Mouse (Mus musculus) monocyte, adult 2 months (primary cell): ENCODE results near the gene Dap.

ENCODE experiments used
- DNase-seq, 2 experiments: peaks; one replicate each; pipeline ENCODE4 v3.0.0; 2022; ENCODE audit warnings: low spot score in 2 of 2, low read depth in 1 of 2

Dap gene

DNA sequence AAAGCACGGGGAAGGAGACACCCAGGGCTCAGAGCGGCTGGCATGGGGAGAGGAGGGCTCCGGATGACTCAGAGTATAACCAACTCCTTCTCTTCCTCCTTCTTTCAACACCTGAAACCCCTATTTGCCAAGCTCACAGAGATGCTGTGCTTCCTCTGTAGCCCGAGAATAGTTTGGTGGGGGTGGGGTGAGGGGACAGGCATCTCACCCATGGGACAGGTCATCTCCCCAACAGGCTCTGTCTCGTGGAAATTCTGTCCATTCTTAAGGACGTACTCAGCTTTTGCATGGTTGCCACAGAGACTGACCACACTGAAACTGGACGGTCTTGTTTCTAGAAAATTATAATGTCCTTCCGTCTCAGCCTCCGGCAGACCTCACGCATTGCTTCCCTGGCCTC lies 37.0 kb downstream of the Dap start:
- no peak for DNase-seq

DNA sequence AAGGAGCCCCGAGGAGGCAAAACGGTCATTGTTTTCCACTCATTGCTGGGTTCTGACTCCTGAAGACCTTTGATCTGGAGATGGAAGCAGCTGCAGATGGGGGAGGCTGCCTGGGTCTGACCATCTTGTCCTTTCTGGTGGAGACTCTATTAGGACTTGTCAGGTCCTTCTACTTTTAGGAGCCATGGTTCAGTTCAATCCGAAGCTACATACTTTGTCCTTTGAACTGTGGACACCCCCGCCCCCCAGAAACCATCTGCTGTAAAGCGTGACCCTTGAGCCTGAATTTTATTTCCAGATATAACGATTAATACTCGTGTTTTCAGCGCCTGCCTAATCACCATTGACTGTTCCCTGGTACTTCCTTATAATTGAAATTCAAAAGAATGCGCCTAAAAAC lies 38.2 kb downstream of the Dap start:
- no peak for DNase-seq

DNA sequence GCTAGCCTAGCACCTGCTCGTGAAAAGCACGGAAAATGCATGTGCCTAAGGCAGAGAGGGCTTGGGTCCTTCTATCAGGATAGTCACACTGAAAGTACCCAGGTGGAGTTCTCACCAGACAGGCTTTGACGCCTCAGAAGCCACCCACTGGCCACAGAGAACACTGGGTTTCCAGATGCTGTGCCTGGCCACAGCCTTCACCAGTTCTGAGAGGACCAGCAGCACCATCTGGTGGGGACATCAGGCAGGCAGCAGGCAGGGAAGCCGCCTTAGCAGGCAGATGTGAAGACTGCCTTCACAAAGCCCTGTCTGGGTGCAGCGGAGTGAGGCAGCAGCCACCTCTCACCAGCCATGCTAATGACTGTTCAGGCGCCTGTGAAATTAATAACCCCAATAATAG lies 40.7 kb downstream of the Dap start:
- DNase-seq, result peak in 1 of 2 experiments; percentile 13

DNA sequence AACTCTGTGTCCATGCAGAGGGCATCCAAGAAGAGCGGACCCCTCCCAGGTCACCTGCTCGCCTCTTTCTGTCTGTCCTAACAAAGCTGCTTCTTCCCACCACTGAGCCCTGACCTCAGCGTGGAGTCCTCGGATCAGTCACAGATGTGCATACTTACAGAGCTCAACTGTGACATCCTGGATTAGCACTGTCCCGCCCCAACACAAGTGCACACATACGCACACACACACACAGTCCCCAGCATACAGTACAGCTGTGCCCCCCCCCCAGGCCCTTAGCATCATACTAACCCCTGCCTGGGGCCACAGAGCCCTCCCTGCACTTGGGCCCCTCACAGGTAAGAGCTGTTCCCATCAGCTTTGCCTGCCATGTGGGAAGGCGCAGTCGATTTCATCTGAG lies 41.3 kb downstream of the Dap start:
- no peak for DNase-seq

DNA sequence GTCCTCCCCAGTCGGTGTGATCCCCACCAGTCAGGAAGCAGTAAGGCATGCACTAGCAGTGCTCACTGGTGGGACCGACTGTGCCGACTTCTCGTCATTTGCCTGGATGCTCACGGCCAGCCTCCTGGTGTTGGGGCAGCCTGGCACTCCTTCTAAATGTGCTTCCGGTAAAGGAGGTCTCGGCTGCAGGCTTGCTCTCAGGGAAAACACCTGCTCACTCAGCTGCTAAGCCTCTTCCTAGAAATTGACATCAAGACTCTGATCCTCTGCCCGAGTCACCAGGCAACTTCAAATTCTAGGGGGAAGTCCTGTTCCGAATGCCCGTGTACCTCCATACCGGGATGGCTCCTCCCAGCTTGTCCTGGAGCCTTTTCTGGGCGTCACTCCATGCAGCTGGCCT lies 41.7 kb downstream of the Dap start:
- DNase-seq, result no peak

DNA sequence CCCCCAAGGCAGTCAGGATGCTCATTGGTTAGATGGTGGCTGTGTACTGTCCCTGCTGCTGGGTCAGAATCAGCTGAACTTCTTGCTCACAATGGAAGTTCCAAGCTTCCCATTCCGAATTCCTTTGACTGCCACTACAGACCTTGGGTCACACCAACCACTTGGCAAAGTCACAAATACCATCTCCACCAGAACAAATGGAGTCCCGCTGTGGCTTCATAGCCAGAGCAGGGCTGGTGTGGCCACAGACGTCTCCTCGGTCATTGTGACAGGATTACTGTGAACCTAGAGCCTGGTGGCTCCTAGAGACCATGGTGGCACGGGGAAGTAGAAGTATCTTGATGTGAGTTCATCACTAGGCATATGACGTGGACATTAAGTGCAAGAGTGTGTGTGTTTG lies 44.0 kb downstream of the Dap start:
- no peak for DNase-seq

DNA sequence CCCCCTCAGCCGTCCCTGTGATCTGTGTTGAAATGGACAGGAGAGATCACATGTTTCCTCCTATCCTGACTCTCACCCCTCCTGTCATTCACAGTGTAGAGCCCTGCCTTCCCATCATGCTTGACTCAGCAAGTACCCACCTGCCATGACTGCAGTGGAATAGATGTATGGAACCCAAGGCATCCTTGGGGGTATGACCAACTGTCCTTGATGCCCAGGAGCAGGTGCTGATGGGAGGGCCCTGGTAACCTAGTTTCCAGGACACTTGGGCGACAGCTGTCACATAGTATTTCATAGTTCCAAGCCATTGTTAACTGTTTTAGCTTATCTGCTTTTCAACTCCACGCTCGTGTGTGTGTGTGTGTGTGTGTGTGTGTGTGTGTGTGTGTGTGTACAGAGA lies 45.4 kb downstream of the Dap start:
- DNase-seq, result no peak

DNA sequence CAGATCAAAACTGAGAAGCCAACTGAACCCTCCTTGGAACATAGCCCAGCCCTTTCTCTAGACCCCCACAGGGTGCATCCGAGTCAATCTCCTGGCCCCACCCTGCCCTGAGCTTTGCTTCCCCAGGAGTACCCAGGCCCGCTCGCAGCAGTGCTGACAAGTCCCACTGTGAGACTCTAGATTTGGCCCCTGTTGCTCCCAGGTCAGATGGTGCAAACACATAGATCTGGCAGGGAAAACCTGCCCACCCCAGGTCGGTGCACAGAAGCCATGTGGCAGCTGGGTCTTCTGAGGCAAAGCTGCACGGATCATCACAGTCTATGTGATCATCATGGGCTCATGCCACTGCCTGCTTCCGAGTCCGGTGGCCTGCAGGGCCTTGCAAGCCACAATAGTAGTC lies 48.6 kb downstream of the Dap start:
- no peak for DNase-seq

DNA sequence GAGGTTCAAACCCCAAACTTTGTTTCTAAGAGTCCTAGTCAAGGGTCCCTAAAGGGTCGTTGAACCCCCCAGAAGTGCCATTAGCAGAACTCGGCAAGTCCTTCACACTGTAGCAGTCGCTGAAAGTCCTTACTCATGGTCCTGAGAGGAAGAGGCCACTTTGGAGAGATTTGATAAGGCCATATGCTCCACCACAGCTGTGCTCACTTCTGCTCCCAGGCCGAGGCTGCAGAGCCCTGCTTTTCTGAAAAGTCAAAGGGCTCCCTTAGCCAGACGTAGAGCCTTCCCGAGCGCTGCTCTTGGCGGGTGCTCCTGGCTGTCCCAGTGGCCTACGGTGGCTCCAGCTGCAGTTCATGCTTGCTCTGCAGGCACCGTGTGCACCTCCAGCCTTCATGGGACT lies 49.4 kb downstream of the Dap start:
- DNase-seq, result no peak

DNA sequence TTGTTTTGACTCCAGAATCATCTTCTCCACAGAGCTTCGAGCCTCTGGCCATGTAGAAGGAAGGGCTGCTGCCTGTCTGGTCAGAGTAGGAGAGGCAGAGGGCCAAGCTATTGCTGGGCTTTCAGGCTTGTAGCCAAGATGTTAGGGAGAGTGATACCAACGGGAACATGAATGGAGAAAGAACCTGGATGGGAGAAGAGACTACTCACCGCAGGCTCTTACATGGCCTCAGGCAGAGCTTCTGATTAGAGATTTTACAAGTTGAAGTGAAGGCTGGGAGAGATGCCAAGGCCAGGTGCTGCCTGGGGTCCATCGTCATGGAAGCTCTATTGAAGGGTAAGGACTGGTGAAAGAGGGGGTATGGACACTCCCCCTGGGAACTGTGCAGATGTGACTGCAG lies 54.0 kb downstream of the Dap start:
- DNase-seq, result no peak

DNA sequence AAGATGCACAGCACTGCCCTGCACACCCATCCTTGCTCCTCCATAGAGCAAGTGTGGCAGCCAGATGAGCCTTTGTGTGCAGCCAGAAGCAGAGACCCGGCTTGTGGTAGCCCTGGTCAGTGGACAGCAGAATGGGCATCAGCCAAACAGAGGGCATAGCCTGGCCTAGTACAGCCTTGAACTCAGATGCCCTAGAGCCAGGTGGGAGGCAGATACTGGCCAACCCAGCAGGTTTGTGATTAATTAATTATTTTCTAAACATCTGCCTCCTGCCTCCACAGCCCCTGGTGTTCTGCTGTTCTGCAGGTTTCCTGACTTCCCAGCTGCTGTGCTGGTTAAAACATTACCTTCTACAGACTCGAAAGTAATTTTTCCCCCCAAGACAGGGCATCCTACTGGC lies 55.0 kb downstream of the Dap start:
- DNase-seq, result no peak

DNA sequence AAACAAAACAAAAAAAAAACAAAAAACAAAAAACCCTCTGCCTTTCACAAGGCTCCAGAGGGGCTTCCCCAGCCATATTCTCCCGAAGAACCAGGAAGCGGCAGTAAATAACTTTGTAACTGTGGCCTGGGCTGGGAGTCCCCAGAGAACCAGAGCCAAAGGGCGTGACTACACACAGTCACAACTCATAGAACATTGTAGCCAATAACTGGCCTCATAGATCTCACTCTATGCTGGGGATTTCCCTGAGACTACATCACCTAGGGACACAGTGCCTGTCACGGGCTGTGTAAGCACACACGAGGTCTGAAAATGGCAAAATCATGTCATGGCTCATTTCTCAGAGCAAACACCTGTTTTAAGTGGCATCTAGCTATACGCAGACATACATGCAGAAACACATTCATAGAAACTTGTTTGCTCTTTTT lies 55.5 kb downstream of the Dap start:
- no peak for DNase-seq

DNA sequence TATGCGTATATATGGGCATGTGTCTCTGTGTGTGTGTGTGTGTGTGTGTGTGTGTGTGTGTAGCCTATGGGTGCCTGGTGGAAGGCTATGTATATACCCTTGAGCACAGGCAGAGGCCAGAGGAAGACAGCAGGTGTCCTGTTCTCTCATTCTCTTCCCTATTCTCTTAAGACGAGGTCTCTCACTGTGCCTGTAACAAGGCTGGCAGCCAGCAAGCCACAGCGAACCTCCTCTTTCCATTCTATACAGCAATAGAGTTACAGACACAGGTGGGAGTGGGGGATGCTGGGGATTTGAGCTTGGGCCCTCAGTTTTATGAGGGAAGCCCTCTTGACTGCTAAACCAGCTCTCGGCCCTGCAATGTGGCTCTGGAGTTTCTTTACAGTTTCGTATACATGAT lies 55.9 kb downstream of the Dap start:
- no peak for DNase-seq

DNA sequence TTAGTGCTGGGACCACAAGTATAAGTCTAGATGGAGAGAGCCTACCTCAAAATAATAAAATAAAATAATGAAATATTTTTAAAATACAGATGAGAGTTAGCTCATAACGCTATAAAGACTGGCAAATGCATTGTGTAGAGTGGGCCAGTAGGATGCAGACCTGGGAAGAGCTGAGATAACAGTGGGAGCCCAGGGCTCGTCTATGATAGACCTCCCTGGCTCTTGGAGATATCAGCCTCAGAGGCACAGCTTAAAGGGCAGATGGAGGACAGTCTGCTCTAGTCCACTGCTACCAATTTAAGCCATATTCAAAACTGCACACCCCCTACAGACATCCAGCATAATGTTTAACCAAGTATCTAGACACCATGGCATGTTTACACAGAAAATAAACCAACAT lies 56.6 kb downstream of the Dap start:
- DNase-seq, result no peak

DNA sequence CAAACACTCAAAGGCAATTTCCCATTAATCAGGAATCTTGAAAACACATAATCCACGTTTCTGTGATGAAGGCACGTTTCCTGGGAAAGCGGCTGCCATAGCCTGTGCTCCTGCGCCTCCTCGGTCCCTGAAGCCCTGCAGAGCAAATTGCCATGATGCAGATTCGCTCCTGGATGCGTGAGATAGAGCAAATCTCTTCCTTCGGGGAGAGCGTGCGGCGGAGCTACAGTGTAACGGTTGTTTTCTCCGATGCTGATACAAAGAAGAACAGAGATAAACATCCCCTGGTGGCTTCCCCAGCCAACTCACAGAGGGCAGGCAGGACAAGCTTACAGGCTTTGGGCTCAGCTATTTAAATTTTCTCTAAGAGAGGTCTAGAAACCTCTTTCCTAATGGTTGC lies 57.7 kb downstream of the Dap start:
- DNase-seq, result no peak

DNA sequence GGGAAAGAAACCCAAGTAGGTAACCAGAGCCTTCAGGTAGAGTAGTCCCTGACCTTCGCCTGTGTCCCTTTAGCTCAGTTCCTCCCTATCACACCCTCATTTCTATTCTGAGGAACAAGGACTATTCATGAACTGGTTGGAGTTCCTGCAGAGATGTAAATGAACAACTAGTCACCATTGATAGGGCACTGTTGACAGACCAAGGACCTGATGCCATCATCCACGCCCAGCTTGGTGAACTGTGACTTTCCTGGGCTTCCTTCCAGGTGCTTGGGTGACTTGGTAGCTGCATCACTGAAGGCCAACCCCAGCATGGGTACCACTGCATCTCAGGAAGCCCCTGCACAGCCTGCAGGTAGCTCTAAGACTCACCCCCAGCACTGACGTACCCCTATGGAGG lies 58.2 kb downstream of the Dap start:
- DNase-seq, result no peak

DNA sequence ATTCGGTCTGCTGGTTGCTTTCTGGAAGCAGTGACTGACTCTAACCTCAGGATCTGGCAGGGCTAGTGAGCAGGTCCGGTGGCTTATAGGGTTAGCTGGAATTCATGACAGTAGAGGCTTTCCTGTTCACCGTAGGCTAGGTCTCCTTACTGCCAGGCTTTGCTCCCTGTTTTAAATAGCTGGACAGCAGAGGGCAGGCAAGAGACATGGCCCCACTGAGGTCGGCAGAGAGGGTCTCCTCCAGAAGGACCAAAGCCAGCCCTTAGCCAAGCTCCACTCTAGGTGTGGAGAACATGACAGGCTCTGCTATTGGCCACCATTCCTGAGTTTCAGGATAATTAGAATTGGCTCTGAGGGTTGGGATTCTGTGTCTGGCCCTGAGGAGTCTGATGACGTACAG lies 60.0 kb downstream of the Dap start:
- no peak for DNase-seq

DNA sequence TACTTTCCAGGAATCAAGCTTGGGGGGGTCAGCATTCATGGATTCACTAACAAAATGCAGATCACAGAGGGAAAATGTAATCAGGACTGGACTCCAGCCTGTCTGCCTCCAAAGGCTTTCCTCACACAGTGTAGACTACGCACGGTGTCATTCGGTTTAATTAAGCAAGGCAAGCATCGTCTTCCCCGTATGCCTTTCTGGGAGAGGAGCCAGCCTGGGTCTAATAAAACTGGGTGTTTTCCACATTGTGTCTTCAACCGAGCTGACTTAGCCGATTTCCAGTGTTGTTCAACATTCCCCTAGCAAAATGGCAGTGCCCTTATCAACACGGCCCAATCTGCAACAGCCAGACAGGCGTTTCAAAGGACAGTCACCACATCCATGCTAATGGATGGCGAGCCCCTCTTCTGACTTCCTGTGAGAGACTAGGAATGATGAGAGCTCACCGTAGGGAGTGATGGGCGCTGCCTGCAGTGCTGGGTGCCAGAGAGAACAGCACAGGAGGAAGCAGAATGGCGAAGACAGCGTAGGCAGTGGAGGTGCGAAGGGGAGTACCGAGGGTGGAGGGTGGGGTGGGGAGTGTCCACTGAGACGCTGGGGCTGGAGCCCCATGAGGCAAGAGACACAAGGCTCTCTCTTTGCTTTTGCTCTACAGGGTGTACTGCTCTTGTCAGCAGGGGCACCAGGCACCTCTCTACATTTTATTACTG lies 61.0 kb downstream of the Dap start:
- DNase-seq, result no peak

DNA sequence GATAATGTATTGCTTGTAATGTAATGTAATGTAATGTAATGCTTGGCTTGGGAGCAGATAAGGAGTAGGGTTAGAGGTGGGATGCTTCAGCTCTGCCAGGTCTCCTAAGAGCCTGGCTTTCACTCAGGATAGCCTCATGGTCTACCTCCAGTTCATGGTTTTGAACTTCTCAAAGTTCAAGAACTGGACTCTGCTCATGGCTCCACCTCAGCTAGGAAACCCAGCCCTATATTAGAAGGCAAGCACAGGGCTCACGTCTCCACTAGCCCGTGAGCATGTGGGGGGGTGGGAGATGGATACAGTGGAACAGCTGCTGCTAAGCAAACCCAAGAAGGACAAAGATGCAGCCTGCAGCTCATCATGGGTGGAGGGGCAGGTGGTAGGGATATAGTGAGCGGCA lies 61.6 kb downstream of the Dap start:
- DNase-seq, result no peak

DNA sequence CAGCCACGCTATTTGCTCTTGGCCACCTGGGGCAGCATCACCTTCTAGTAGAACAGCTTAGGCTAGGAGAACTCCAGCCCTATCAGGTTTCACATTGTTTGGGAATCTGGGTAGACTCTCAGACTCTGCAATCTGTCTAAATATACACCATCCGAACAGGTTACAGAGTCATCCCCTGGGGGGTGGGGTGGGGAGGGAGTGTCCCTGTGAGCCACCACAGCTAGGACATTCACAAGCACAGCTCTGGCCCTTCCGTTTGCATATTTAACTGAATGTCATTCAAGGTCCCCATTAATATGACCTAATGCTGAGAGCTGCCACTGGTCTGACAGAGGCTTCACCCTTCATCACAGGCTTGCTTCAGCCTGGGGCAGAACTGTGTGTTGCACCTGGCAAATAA lies 68.5 kb downstream of the Dap start:
- DNase-seq, result no peak

DNA sequence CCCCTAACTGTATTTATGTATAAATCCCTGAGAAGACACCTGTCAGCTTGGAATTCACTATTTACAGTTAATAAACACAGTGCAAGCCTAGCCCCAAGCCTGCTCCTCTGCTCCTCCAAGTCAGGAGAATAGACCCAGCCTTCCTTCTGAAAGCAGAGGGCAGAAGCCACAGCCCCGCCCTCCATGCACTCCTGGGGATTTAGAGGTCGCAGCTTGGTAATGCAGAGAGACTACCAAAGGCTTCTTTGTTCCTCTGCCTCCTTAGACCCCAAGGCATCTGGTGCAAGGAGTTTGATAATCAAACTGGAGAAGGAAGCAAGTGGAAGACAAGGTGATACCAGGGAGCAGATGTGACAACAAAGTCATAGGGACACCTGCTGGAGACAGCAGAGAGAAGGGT lies 70.2 kb downstream of the Dap start:
- DNase-seq, result no peak

DNA sequence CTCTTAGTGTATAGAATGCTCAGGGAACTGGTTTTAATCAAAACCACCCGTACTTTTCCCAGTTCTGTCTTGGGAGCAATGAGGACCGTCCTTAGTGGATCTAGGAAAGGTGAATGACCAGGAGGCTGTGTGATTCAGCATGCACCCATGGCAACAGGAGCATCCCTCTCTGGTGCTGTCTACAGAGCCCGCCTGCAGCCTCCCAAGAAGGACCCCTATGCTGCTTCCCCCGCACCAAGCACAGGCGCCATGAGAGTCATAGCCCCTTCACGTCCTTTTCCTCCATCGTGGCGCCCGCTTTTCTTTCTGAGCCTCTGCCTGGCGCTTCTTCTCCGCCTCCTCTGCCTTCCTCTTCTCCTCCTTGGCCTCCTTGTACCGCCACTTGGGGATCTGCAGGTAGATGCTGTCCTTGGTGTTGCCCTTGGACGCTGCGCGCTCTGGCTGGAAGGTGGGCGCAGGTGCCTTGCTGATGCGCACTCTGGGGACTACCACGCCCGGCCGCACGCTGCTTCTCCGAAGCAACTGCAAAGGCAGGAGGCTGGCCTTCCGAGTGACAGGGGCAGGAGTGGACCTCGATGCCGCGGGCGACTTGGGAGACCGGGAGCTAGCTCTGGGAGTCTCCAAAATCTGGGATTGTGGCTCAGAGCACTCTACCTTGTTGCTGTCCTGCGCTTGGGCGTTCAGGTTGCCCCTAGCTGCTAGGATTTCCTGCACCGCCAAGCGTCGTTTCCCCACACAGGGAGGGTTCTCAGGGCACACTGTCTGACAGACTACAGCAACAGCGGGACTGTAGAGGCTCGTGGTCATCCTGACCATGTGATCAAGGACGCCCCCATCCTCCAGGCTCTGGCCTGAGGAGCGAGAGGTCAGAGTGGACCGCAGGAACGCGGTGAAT lies 73.0 kb downstream of the Dap start:
- no peak for DNase-seq

DNA sequence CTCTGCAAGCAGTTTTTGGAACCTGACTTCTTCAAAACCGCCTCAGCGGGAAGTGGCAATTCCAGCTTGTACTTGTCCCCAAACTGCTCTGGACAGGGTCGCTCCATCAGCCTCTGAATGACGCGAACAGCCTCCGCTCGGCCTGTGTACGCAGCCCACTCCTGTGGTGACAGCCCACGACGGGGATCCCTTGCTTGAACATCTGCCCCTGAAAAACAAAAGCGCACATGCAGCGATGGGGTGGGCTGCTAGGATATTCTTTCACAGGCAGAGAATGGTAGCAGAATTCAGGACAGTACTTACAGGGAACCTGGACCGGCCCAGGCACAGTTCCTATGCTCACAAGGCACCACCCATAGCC lies 73.6 kb downstream of the Dap start:
- no peak for DNase-seq
